Mouse (Mus musculus) embryo, embryonic 11.5 days (tissue): ENCODE data around the gene Elmod1.
"Not testable (repeated sequence)": the region's sequence is repeated elsewhere in the genome, so short reads cannot be mapped to it uniquely, and the experiment has no call there.

Source experiments
- DNase-seq: peaks from one replicate; pipeline ENCODE4 v3.0.0-alpha.2; 2012; ENCODE audit warnings: low read depth, low spot score

Elmod1 gene

GRCm38 (mm10) chr9:53975122-53975518, at the start of gene Elmod1:
Elmod1 (minus strand) TSS chr9:53975301.
- peak; percentile 37 for DNase-seq

DNA sequence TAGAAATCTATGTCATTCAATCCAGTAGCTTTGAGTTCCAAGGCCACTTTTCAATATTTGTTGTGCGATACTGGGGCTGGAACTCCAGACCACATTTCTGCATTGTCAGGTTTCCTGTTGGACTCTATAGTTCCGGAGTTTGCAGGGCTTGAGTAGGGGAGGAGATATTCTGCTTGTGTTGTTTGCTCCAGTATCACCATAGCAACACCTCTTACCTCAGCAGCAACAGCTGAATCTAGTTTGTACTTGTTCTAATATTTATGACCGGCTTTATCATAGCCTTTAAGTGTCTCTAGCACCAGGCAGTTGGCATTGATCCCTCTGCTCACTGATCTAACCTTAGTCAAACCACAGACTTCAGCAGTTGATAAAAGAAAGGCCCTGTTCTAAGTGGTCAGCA, 47.7 kb upstream of the Elmod1 start:
- DNase-seq: no peak

- no peak for DNase-seq
These were observed 19.4 kb upstream of the Elmod1 start for GRCm38 (mm10) chr9:53994528-53994927.

DNA sequence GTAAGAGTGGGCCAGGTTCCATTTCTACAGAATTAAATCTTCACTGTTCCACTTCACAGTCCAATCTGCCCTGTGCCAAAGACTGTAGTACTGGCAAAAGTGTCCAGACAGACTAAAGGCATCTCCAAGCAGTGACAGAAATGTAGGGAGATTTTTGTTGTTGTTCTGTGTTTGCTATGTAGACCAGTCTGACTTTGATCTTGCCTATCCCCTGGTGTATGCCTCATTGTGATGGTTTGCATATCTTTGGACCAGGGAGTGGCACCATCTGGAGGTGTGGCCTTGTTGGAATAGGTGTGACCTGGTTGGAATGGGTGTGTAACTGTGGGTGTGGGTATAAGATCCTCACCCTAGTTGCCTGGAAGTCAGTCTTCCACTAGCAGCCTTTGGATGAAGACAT, 17.5 kb upstream of the Elmod1 start:
- not testable (repeated sequence) for DNase-seq

DNA sequence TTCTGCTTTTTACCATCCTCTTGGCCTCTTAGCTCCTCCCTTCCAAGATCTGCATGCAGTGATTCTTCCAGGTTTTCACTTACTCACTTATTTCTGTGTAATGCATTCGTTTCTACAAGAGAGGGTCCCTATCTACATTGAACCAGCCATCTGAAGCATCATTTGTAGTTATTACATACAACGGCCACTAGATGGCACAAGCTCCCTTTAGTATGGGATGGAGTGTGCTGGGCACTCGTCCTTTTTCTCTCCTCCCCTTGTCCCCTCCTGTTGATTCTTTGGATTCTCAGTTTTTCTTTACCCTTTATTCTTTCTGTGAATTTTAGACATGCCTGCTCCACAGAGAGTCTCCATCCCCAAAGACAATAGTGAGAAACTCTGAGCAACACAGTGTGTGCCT, 15.8 kb upstream of the Elmod1 start:
- peak; percentile 56 for DNase-seq

DNA sequence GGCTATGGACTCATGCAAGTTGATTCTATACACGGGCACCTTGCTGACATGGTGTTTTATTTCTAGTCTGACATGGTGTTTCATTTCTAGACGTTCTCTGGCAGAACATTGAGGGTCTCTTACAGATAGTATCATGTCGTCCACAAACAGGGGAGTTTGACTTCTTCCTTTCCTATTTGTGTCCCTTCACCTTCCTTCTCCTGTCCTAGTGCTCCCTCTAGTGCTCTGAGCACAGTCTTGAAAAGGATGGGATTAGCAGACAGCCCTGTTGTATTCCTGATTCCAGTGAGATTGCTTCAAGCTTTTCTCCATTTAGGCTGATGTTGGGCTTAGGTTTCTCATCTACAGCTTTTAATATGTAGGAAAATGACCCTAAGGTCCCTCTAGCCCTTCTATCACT, 11.9 kb upstream of the Elmod1 start:
- DNase-seq: no peak

- peak; percentile 36 for DNase-seq
These were observed 9.8 kb upstream of the Elmod1 start for GRCm38 (mm10) chr9:53984868-53985267.

- DNase-seq: peak; percentile 23
These were observed 576 bp downstream of the Elmod1 start for GRCm38 (mm10) chr9:53974328-53975121.

- no peak for DNase-seq
These were observed 1.2 kb downstream of the Elmod1 start for GRCm38 (mm10) chr9:53973929-53974327.

- DNase-seq: no peak
These were observed 1.9 kb downstream of the Elmod1 start for GRCm38 (mm10) chr9:53973241-53973640.

DNA sequence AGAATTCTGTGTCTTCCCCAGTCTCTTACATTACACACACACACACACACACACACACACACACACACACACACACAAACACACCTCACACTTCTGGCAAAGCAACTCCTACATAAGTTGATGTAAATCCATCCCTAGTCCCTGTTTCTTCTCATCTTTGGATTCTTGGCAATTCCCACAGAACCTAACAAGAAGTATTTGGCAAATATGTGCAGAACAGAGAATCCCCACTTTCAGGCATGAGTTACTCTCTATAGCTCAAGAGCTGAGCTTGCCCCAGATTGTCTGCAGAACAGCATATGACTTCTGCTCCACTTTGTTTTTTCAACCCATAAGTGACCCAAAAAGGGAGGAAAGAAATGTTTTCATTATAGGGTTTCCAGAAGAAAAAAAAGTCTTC, 2.7 kb downstream of the Elmod1 start:
- no peak for DNase-seq

DNA sequence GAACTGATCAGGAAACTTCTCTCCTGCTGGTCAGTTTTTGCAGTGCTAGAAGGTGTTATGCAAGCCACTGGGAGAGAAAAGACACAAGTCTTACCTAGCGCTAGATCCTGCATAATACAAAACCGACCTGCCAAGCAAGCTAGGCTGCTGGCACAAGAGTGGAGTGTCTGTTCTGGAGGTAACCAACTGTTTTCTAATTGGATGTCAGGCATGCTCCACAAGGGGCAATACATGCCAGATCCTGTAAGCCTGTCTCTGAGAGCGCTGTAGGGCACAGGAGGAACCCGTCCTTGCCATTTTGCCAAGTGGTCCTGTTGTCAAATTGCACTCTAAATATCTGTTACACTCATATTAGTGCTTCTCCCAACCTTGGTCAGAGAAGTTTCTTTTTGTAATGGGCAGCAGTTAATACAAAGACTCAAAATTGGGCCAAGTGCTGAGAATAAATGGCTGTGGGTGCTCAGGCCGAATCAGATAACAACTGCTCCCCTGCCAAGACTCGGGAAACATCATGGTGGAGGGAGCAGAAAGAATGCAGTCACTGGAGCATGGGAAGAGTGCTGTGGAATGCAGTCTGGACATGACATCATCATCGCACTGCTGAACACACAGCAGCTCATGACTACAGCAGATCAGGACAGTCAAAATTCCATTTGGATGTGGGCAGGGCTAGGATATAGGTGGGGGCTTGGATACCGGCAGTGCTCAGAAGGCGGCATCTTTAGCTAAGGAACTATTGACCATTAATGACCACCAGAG, 7.3 kb downstream of the Elmod1 start:
- DNase-seq: no peak

DNA sequence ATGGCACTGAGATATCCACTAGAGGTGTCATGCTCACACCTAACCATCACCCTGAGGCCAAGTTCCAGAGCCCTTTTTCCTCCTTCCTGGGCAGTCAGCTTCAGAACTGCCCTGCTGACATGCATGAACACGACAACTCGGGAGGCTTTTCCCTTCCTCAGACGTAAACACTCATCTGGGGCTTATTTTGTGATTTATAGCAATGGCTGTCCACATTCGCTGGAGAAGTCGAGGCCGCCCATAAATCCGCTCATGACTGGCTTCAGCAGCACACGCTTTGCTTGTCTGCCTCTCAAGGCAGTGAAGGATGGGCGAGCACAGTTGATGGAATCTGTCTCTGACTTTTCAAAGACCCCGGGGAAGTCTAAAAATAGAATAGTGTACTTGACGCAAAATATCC, 18.1 kb downstream of the Elmod1 start:
- no peak for DNase-seq

DNA sequence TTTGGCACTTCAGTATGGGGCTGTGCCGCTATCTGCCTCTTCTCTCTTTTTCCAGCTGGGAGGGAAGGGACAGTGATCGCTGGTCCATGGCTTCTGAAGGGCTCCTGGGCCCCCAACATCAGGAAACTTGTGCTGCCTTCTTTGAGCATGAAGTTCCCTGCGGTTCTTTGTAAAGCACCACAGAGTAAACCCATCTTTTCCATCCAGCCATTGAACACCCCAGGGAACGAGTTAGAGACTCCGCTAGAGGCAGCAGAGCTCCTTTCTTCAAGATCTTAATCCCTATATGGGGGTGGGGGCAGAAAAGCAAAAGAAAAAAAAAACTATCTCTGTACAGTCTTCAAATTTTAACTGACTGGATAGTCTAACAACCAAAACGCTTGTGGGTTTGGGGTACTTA, 20.2 kb downstream of the Elmod1 start:
- DNase-seq: no peak

- DNase-seq: no peak
These were observed 27.6 kb downstream of the Elmod1 start for GRCm38 (mm10) chr9:53947463-53947862.

- DNase-seq: no peak
These were observed 36.5 kb downstream of the Elmod1 start for GRCm38 (mm10) chr9:53938555-53938954.

- peak; percentile 19 for DNase-seq
These were observed 40.9 kb downstream of the Elmod1 start for GRCm38 (mm10) chr9:53934179-53934578.

GRCm38 (mm10) chr9:53933375-53933774, 41.7 kb downstream of the Elmod1 start:
- no peak for DNase-seq

GRCm38 (mm10) chr9:53930906-53931305, 44.2 kb downstream of the Elmod1 start:
- no peak for DNase-seq

- DNase-seq: no peak
These were observed 54.0 kb downstream of the Elmod1 start for GRCm38 (mm10) chr9:53921061-53921460.

GRCm38 (mm10) chr9:53915929-53916721, 59.0 kb downstream of the Elmod1 start:
- DNase-seq: no peak

GRCm38 (mm10) chr9:53910823-53911222, 64.3 kb downstream of the Elmod1 start:
- no peak for DNase-seq
